Mouse (Mus musculus): ENCODE data around the gene Msmb. TPM values are rescaled to one million over a fixed set of nuclear protein-coding genes. Genes with fewer than 3 reads are reported as not detected.

The Msmb gene
- total RNA-seq, 2 experiments from 2014 or later = not detected

- no peak for DNase-seq
Measured at GRCm38 (mm10) chr14:32145809-32146511, 4.1 kb downstream of the Msmb start.

GRCm38 (mm10) chr14:32146578-32146977 lies 4.8 kb downstream of the Msmb start:
- no peak for DNase-seq

- no peak for DNase-seq
Measured at GRCm38 (mm10) chr14:32150872-32151271, 9.0 kb downstream of the Msmb start.

GRCm38 (mm10) chr14:32152243-32152965 lies 10.6 kb downstream of the Msmb start:
- no peak for DNase-seq

- no peak for DNase-seq
Measured at GRCm38 (mm10) chr14:32153156-32153555, 11.3 kb downstream of the Msmb start.

- DNase-seq = no peak
Measured at GRCm38 (mm10) chr14:32154758-32155157, 12.9 kb downstream of the Msmb start.

- DNase-seq = peak; percentile 9
Measured at GRCm38 (mm10) chr14:32159150-32159670, 17.4 kb downstream of the Msmb start.

GRCm38 (mm10) chr14:32159690-32160246 lies 17.9 kb downstream of the Msmb start, which contains the start of gene Ncoa4:
TSS of gene Ncoa4 (plus strand) at chr14:32159865.
- DNase-seq = peak; percentile 95

GRCm38 (mm10) chr14:32160563-32160962 lies 18.7 kb downstream of the Msmb start:
- no peak for DNase-seq

GRCm38 (mm10) chr14:32161090-32161885 lies 19.5 kb downstream of the Msmb start:
- DNase-seq = no peak

GRCm38 (mm10) chr14:32162231-32162630 lies 20.4 kb downstream of the Msmb start:
- no peak for DNase-seq

- DNase-seq = no peak
Measured at GRCm38 (mm10) chr14:32163203-32163888, 21.5 kb downstream of the Msmb start.

- no peak for DNase-seq
Measured at GRCm38 (mm10) chr14:32164173-32165051, 22.6 kb downstream of the Msmb start.

GRCm38 (mm10) chr14:32165278-32166061 lies 23.6 kb downstream of the Msmb start:
- DNase-seq = peak; percentile 55

- no peak for DNase-seq
Measured at GRCm38 (mm10) chr14:32166062-32166441, 24.2 kb downstream of the Msmb start.

GRCm38 (mm10) chr14:32166840-32167239 lies 25.0 kb downstream of the Msmb start:
- DNase-seq = no peak

GRCm38 (mm10) chr14:32167326-32167725 lies 25.5 kb downstream of the Msmb start:
- no peak for DNase-seq

- DNase-seq = no peak
Measured at GRCm38 (mm10) chr14:32168653-32169231, 26.9 kb downstream of the Msmb start.

- DNase-seq = no peak
Measured at GRCm38 (mm10) chr14:32170137-32170536, 28.3 kb downstream of the Msmb start.

Measured in gastrocnemius, postnatal 25 days (tissue).